Mouse (Mus musculus) central nervous system, embryonic 18 days (tissue): ENCODE results near the gene Nckap5l. TPM values are rescaled to one million over a fixed set of nuclear protein-coding genes. Genes with fewer than 3 reads are reported as not detected.

Source experiments
- polyA plus RNA-seq: library from polyadenylated mRNA; depleted of rRNA; stranded (reverse); fragments of >200 nt; gene quantifications from 2 replicates; pipeline ENCODE4 v1.2.3, GENCODE M21; 2012; rRNA removed

The Nckap5l gene
- 15.9 and 17.0 TPM in 2 replicates for polyA plus RNA-seq

DNA sequence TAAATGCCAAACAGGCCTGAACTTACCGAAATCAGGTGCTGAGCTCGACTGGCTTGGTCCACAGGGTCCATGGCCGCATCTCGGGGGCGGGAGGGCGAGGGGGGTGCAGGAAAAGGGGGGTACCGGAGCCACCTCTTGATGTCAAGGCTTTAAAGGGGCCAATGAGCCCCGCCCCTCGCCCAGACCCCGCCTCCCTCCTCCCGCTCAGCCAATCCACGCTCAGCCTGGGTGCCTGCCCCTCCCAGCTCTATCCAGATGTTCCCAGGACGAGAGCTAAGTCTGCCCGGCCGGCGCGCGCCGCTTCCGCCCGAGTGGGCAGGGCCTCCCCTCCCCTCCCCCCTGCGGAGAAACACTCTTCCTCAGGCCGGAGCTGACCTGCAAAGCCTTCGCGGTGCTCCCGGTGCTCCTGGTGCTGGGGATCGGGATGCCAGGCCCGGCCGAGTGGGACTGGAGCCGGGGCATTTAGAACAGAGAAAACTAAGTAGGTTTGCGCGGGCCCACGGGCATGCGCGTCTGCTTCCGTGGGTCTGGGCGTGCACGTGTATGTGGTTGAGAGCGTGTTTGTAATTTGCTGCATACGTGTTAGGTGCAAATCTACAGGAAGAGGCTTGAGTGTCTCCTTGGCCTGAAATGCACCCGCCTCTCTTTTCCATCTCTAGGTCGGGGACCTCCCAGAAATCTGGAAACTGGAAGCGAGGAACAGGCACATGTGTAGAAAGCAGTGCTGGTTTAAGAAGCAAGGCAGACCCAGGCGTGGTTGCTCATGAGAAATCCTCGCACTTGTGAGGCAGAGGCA lies at the start of gene Nckap5l:
TSS of gene Nckap5l (minus strand) at position 143 of the 796 bp plus-strand sequence.

DNA sequence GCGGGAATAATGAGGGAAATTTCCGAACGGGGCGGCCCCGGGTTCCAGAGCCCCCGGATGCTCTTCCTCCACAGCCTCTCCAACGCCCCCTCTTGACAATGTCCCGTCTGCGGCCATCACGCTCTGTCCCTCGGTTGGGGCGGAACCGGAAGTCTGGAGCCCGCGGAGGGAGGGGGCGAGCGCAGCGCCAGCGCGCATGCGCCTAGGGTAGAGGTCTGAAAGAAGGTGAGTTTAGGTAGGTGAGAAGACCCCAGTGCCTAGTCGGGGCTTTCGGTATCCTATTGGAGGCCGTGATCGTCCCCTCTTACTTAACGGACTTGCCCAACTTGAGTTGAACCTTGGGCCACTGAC lies 17.0 kb upstream of the Nckap5l start, which contains the start of gene Bcdin3d:
TSS of gene Bcdin3d (minus strand) at position 155 of the 351 bp plus-strand sequence.

GRCm38 (mm10) chr15:99392486-99393385 lies 64.8 kb downstream of the Nckap5l start, which contains the start of gene Tmbim6:
Gene Tmbim6 (plus strand): TSS chr15:99392882.

Other genes starting within 250 kb of the Nckap5l start
- gene Kcnh3, start 232.9 kb downstream of the Nckap5l start, polyA plus RNA-seq, result 12.2 and 12.6 TPM in 2 replicates
- 142 and 145 TPM in 2 replicates for gene Mcrs1, start 205.8 kb downstream of the Nckap5l start, polyA plus RNA-seq
- gene Prpf40b, start 162.7 kb downstream of the Nckap5l start, polyA plus RNA-seq, result 181 and 191 TPM in 2 replicates
- 0.58 and 0.78 TPM in 2 replicates for gene Fam186b, start 161.9 kb downstream of the Nckap5l start, polyA plus RNA-seq
- 21.3 and 22.4 TPM in 2 replicates for gene Fmnl3, start 87.3 kb downstream of the Nckap5l start, polyA plus RNA-seq
- gene Tmbim6, start 64.9 kb downstream of the Nckap5l start, polyA plus RNA-seq, result 211 and 217 TPM in 2 replicates
- gene Bcdin3d, start 17.0 kb upstream of the Nckap5l start, polyA plus RNA-seq, result 10.5 and 11.0 TPM in 2 replicates
- 15.3 and 20.9 TPM in 2 replicates for gene Faim2, start 70.4 kb upstream of the Nckap5l start, polyA plus RNA-seq
- gene Aqp2, start 121.3 kb upstream of the Nckap5l start, polyA plus RNA-seq, result not detected in 2 replicates
- gene Aqp5, start 133.0 kb upstream of the Nckap5l start, polyA plus RNA-seq, result 0.67 and 0.79 TPM in 2 replicates
- 0.21 and 0.47 TPM in 2 replicates for gene Aqp6, start 143.7 kb upstream of the Nckap5l start, polyA plus RNA-seq
- 46.8 and 48.1 TPM in 2 replicates for gene Racgap1, start 193.9 kb upstream of the Nckap5l start, polyA plus RNA-seq
- gene Asic1, start 212.6 kb upstream of the Nckap5l start, polyA plus RNA-seq, result 84.2 and 92.7 TPM in 2 replicates
- 128 and 137 TPM in 2 replicates for gene Smarcd1, start 244.4 kb upstream of the Nckap5l start, polyA plus RNA-seq
- not detected in 2 replicates for gene Gm17349, start 247.7 kb upstream of the Nckap5l start, polyA plus RNA-seq